In genomic region chr1:61552577-61553517, GRCm38 (mm10) we compare ENCODE assay signal across 8 mouse cellular contexts.
DNase-seq lines count a peak whose midpoint lies in the region; ATAC-seq lines count a peak whose summit lies in the region.

No protein-coding gene starts in this region.

- peak; percentile 11 for DNase-seq in gastrocnemius, postnatal 14 days
- no peak for DNase-seq in gastrocnemius, adult 8-10 months (ENCODE audit: low spot score in 2 of 2)
- DNase-seq in right cerebral cortex, postnatal 4 days = peak; percentile 54
- no peak for DNase-seq in right cerebral cortex, adult 18-20 months
- DNase-seq in kidney, postnatal 4 days = peak; percentile 68 to 71
- no peak for DNase-seq in frontal cortex, adult 2 months (ENCODE audit: extremely low spot score in 1 of 2, low spot score in 1 of 2)
- DNase-seq in left cerebral cortex, adult 11 months (ENCODE audit: low spot score) = no peak

- intact Hi-C loops in gastrocnemius, postnatal 14 days (cut with DNase I; ENCODE audit: low total_unique reads) = no loop called here

- no peaks in the 10 kb centered on the region; the same call in 1 of the 2 replicates for H3K4me1 ChIP-seq in neural tube, embryonic 12.5 days

- peak overlapping the region; percentile 12; the same call in 1 of the 2 replicates for H3K4me2 ChIP-seq in neural tube, embryonic 12.5 days (replicated peaks)

- peak; percentile 83 for ATAC-seq in neural tube, embryonic 12.5 days (ENCODE audit: low FRiP score, low read depth)

- no peak overlapping the region for H3K9ac ChIP-seq in neural tube, embryonic 12.5 days

- H3K27me3 ChIP-seq in neural tube, embryonic 12.5 days (replicated peaks) = no peaks in the 10 kb centered on the region

- no peak overlapping the region for H3K4me3 ChIP-seq in neural tube, embryonic 12.5 days

- peak overlapping the region; percentile 26; the same call in 1 of the 2 replicates for H3K27ac ChIP-seq in neural tube, embryonic 12.5 days

- WGBS in neural tube, embryonic 12.5 days = 57% methylated on average over 21 of the region's 21 CpGs

- H3K36me3 ChIP-seq in neural tube, embryonic 12.5 days = no peaks in the 10 kb centered on the region

- no peaks in the 10 kb centered on the region for H3K9me3 ChIP-seq in neural tube, embryonic 12.5 days

Comparison
In these comparisons a context has a peak if more than half of its experiments do, and no peak if none do; other contexts are left out.
1. DNase-seq: peak in gastrocnemius, postnatal 14 days (single experiment), right cerebral cortex, postnatal 4 days (single experiment) and kidney, postnatal 4 days (2 of 2); none in gastrocnemius, adult 8-10 months (0 of 2), right cerebral cortex, adult 18-20 months (single experiment), frontal cortex, adult 2 months (0 of 2) and left cerebral cortex, adult 11 months (single experiment).